Mouse (Mus musculus) limb, embryonic 13.5 days (tissue): Measurements from ENCODE around the gene Kcnh6. TPM values are rescaled to one million over a fixed set of nuclear protein-coding genes. Genes with fewer than 3 reads are reported as not detected.

Source experiments
- ATAC-seq: fragments of 200-750 bp; cut with Nextera tagmentation; 2 replicates; pipeline ENCODE4 v1.8.0; 2017; ENCODE audit warnings: low read depth, moderate number of reproducible peaks, moderate TSS enrichment; ENCODE audit not compliant: low FRiP score
- H3K27ac ChIP-seq: fragments of 300-500 bp; sonication (generic); 2 replicates; pipeline ENCODE4 v1.5.1; 2015; ENCODE audit warnings: inconsistent platforms, mild to moderate bottlenecking, moderate library complexity
- H3K27me3 ChIP-seq: fragments of 300-500 bp; sonication (generic); 2 replicates; pipeline ENCODE4 v1.6.1; 2015; ENCODE audit warnings: mild to moderate bottlenecking, inconsistent platforms
- H3K36me3 ChIP-seq: fragments of 300-500 bp; sonication (generic); 2 replicates; pipeline ENCODE4 v1.6.1; 2015; ENCODE audit warnings: inconsistent platforms, mild to moderate bottlenecking, moderate library complexity
- H3K4me1 ChIP-seq: fragments of 300-500 bp; sonication (generic); 2 replicates; pipeline ENCODE4 v1.6.1; 2015; ENCODE audit warnings: inconsistent platforms
- H3K4me2 ChIP-seq: fragments of 300-500 bp; sonication (generic); replicated peaks from 2 replicates; pipeline ENCODE4 v1.6.1; 2015; ENCODE audit warnings: inconsistent platforms, mild to moderate bottlenecking, moderate library complexity
- H3K4me3 ChIP-seq: fragments of 300-500 bp; sonication (generic); 2 replicates; pipeline ENCODE4 v1.5.1; 2015; ENCODE audit warnings: moderate library complexity, mild to moderate bottlenecking, inconsistent platforms
- H3K9ac ChIP-seq: fragments of 300-500 bp; sonication (generic); 2 replicates; pipeline ENCODE4 v1.6.1; 2015; ENCODE audit warnings: mild to moderate bottlenecking, inconsistent platforms
- H3K9me3 ChIP-seq: fragments of 300-500 bp; sonication (generic); 2 replicates; pipeline ENCODE4 v1.6.1; 2016; ENCODE audit warnings: inconsistent platforms
- WGBS: fragments of 180-500 bp; shearing (Covaris S2); methylation state at CpG from one replicate; pipeline ENCODE4 v1.1.7; 2015; 5-methylcytosine and 5-hydroxymethylcytosine counted together
- polyA plus RNA-seq: library from polyadenylated mRNA; unstranded; fragments of >200 nt; fragmentation: Nextera tagmentation; extraction: Ambion mirVana; gene quantifications from 2 replicates; pipeline ENCODE4 v1.2.1, GENCODE M21; 2015

The Kcnh6 gene
- polyA plus RNA-seq, 1 experiment from 2014 or later: 0.22 TPM

DNA sequence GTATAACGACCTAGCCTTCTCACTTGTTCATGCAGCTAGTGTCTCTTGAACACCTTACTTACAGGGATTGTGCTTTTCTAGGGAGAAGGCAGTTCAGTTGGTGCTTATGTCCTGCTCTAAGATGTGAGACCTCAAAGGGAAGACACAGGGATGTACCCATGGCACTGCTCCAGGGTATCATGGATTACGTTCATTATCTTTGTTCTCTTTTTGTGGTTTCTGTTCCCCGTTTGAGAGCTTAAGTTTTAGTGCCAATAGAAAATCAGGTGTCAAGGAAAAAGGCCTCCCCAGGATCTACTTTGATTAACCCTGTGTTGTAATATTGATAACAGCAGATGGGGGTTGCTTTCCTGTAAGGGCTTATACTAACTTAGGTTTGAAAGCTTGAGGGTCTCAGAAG lies 65.8 kb downstream of the Kcnh6 start:
- Histone ChIP-seq H3K27ac (no peak overlapping the region), H3K4me2 (no peak overlapping the region), H3K4me1 (no peaks in the 10 kb centered on the region), H3K9ac (no peak overlapping the region), H3K27me3 (no peaks in the 10 kb centered on the region), H3K4me3 (no peak overlapping the region), H3K9me3 (no peaks in the 10 kb centered on the region), H3K36me3 (peaks cover 42% of the 10 kb centered on the region)
- no peak for ATAC-seq
- 76% methylated on average over 3 of the region's 3 CpGs for WGBS

DNA sequence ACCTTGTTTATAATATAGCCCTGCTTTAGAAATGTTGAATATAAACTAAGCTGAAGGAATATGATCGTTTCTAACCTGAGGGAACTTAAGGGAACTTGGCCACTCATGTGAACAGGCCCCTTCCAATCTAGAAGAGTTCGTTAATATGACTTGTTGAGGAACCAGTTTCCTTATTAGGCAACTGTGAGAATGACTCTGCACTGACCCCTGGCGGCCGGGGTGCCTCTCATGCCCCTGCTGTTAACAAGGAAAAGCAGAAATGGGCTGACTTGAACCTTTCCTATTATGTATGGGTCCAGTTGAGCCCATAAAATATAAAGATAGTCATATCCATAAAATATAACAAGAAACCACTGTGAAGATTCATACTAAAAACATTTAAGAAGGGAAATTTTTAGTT lies 68.4 kb downstream of the Kcnh6 start:
- Histone ChIP-seq H3K27ac (no peak overlapping the region), H3K9ac (no peak overlapping the region)
- WGBS: 5% methylated on average over 4 of the region's 4 CpGs

More for the DNA sequence above, 68.4 kb downstream of the Kcnh6 start:
- no peaks in the 10 kb centered on the region for H3K27me3 ChIP-seq
- no peak overlapping the region for H3K4me3 ChIP-seq
- no peak overlapping the region for H3K4me2 ChIP-seq
- no peaks in the 10 kb centered on the region for H3K4me1 ChIP-seq
- ATAC-seq: no peak
- no peaks in the 10 kb centered on the region for H3K9me3 ChIP-seq
- H3K36me3 ChIP-seq: peaks cover 28% of the 10 kb centered on the region

Other genes starting within 250 kb of the Kcnh6 start
- 9.9 and 10.5 TPM in 2 replicates for gene Cyb561, start 54.8 kb upstream of the Kcnh6 start, polyA plus RNA-seq
- gene Ace, start 40.2 kb upstream of the Kcnh6 start, polyA plus RNA-seq: 0.48 and 0.51 TPM in 2 replicates
- not detected in 2 replicates for gene Ace3, start 13.4 kb upstream of the Kcnh6 start, polyA plus RNA-seq
- 68.6 and 73.4 TPM in 2 replicates for gene Dcaf7, start 28.7 kb downstream of the Kcnh6 start, polyA plus RNA-seq
- 8.6 and 9.7 TPM in 2 replicates for gene Taco1, start 57.9 kb downstream of the Kcnh6 start, polyA plus RNA-seq
- 25.3 and 27.1 TPM in 2 replicates for gene Map3k3, start 76.5 kb downstream of the Kcnh6 start, polyA plus RNA-seq
- gene Gm10840, start 152.7 kb downstream of the Kcnh6 start, polyA plus RNA-seq: not detected in 2 replicates
- 378 and 399 TPM in 2 replicates for gene Limd2, start 152.7 kb downstream of the Kcnh6 start, polyA plus RNA-seq
- 32.8 and 33.7 TPM in 2 replicates for gene Strada, start 194.0 kb downstream of the Kcnh6 start, polyA plus RNA-seq
- gene Ccdc47, start 208.2 kb downstream of the Kcnh6 start, polyA plus RNA-seq: 73.2 and 76.8 TPM in 2 replicates
- gene Ddx42, start 208.8 kb downstream of the Kcnh6 start, polyA plus RNA-seq: 88.5 and 91.4 TPM in 2 replicates
- gene Ftsj3, start 248.0 kb downstream of the Kcnh6 start, polyA plus RNA-seq: 56.4 and 58.5 TPM in 2 replicates
- gene Psmc5, start 248.0 kb downstream of the Kcnh6 start, polyA plus RNA-seq: 320 and 338 TPM in 2 replicates